Mouse (Mus musculus): ENCODE results near the gene Ptprm. TPM values are rescaled to one million over a fixed set of nuclear protein-coding genes. Genes with fewer than 3 reads are reported as not detected.

Gene Ptprm
- total RNA-seq, 2 experiments from 2014 or later = 1.3 to 1.4 TPM

DNA sequence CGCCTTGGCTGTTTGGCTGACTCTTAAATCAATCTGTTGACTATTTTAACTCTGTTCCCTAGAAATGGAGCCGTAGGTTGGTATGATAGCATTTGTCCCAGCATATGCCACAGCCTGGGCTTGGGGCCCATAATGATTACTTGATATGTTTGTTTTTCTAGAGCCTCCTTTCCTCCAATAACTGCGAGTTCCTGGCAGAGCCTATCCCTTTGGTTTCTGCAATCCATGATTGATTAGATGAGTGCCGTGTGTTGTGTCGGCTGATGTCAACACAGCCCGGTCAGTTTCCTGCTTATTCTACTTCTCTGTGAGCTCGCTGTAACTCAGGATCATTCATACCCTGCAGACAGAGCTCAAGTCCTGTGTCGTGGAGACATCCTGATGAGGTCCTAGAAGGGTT is 194.6 kb downstream of the Ptprm start:
- no peak for ATAC-seq (replicated peaks; ENCODE audit: low FRiP score, poor library complexity, severe bottlenecking)

DNA sequence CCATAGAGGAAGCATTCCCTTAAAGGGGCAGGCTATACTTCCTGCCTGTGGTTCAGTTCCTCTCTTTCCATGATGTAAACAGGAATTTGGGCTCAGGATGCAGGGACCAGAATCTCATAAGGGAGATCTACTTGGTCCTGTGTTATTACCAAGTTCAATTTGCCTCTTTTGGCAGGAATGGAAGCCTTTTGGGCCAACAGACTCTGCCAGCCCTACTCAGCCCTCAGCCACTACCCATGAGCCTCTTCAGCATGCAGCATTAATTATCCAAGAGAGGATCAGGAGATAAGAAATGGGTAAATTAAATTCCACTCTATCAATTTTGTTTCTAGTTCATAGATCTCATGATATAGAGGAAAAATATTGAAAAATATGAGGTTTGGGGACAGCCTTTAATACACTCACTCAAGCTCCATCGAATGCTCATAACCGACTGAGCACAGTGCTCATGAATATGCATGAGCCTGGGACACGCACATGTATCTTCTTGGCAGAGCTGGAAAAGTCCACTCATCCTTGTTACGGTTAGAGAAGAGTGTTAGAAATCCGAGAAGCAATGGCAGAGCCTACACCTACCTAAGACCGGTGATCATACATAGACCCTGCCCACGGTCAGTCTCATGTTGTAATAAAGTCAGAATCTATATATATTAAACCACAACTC is 197.0 kb downstream of the Ptprm start:
- ATAC-seq (replicated peaks; ENCODE audit: low FRiP score, poor library complexity, severe bottlenecking) = no peak

DNA sequence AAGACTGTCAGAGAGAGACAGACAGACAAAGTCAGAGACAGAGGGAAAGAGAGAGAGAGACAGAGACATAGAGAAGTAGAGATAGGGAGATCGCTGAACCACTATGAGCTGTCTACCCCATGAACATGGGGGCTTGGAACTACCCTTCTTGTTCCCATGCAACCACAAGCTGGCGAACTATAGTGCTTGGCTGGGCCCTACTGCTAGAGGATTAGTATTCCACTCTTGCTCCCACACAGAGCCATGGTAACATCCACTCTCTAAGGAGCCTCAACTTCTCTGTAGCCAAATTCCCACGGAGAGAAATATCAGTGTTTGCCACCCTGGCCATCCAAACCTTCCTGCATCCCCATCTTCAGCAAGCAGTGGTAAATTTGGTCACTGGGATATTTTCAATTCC is 202.0 kb downstream of the Ptprm start:
- ATAC-seq (replicated peaks; ENCODE audit: low FRiP score, poor library complexity, severe bottlenecking) = no peak

DNA sequence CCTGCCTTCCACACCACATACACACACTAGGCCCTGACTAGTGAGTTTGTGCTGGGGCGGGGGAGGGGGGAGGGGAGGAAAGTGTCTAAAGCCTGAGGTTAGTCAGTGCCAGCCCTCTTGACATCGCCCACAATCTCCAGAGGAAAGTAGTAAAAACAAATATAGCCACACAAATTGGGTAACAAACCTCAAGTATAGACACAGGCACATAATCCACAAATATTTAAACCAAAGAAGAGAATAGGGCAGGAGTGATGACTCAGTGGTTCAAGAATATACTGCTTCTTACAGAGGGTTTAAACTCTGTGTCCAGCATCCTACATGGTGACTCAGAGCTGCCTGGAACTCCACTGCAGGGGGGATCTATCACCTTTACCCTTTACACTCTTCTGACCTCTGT is 203.8 kb downstream of the Ptprm start:
- no peak for ATAC-seq (replicated peaks; ENCODE audit: low FRiP score, poor library complexity, severe bottlenecking)

DNA sequence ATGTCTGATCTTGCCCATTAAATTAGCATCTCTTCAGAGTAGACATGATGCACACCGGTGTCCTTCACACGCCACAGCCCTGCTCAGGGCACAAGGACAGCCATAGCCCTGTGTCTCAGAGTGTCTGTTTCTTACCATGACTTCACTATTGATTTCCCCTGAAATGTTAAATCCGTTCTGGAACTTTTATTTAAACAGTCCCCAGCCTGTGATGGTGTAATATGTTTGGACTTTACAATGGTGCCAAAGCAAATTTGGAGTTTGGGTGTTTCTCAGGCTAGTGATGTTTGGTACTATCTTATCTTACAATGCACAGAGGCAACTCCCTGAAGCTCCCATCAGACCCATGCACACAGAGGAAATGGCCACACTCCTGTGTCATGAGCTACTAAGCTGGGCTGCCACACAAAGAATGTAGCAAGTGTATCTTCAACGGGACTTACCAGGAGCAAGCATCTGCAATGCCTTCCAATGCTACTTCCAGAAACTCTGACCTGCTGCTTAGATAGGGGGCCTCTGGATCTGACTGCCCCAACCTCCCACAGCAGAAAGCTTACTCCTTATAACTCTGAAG is 212.0 kb downstream of the Ptprm start:
- no peak for ATAC-seq (replicated peaks; ENCODE audit: low FRiP score, poor library complexity, severe bottlenecking)

DNA sequence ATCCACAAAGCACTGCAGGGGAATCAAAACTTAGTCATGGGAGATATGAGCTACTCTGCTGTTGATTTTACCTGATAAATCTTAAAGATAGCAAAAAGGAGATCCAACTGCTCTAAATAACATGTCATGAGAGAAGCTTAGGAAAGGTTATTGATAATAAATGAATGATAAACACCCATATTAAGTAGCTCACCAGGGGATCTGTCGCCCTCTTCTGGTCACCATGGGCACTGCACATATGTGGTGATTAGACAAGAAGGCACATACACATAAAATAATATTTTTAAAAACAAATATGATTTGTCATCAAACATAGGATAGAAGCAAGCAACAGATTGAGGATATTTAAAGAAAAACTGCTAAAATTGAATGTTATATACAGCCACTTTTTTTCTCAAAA is 213.8 kb downstream of the Ptprm start:
- no peak for ATAC-seq (replicated peaks; ENCODE audit: low FRiP score, poor library complexity, severe bottlenecking)

DNA sequence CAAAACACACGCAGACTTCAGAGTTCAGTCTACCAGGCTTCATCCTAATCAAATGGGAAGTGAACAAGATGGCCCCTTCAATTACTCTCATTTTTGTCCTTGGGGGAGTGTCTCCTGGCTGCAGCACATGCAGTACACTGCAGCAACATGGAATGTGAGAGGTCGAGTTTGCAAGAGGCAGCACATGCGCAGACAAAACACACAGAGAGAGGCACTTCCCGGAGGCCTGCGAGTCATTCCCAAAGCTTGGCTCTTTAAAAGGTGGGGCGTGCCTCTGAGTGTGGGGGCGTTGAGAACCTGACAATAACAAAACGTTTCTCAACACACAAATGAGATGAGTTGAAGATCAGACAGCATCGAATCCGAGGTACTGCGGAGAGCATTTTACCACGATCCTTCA is 215.3 kb downstream of the Ptprm start:
- no peak for ATAC-seq (replicated peaks; ENCODE audit: low FRiP score, poor library complexity, severe bottlenecking)

DNA sequence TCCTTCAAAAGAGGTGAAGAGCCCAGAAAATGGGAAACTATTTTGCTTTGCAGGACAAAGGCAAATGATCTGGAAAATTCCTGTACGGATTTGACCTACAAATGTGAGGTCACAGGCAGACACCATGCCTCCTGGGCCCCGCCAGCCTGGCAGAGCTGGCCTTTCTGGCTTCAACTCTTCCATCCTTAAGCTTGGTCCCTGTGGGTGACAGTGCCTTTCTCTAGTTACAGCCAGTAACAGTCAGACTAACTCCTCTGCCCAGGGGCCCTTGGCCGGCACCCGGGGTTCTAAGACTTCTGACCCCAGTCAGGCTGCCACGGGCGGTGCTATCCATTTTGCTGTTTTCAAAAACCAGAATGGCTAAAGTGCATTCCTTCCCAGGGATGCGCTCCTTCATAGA is 217.4 kb downstream of the Ptprm start:
- ATAC-seq (replicated peaks; ENCODE audit: low FRiP score, poor library complexity, severe bottlenecking) = no peak

DNA sequence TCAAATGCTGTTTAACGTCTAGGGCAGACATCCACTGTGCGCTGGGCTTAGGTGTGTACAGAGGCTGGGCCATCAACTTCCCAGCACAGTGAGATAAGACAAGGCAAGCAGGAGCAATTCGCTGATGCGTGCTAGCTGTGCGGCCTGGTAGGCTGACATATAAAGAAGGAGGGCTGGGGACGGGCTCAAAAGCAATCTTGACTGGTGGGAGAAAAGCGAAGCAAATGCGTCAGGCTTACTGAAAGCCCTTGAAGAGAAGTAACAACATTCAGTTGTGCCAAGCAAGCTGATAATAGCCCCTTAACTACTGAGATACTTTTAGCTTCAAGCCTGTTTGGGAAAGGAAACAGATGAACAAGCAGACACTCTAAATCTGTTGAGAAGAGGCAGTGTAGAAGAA is 217.8 kb downstream of the Ptprm start:
- no peak for ATAC-seq (replicated peaks; ENCODE audit: low FRiP score, poor library complexity, severe bottlenecking)

DNA sequence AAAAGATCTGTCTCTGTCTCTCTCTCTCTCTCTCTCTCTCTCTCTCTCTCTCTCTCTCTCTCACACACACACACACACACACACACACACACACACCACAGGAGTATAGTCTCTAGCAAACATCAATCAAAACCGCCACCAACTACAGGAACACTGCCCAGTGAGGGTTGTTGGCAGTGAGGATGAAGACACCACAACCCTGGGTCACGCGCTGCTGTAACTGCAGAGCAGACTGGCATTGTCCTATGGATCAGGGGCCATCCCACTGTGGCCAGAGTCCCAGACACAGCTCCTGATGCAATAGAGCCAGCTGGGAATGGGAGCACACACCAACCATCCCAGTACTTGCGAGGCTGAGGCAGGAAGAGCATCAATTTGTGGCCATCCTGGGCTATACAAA is 220.0 kb downstream of the Ptprm start:
- no peak for ATAC-seq (replicated peaks; ENCODE audit: low FRiP score, poor library complexity, severe bottlenecking)

DNA sequence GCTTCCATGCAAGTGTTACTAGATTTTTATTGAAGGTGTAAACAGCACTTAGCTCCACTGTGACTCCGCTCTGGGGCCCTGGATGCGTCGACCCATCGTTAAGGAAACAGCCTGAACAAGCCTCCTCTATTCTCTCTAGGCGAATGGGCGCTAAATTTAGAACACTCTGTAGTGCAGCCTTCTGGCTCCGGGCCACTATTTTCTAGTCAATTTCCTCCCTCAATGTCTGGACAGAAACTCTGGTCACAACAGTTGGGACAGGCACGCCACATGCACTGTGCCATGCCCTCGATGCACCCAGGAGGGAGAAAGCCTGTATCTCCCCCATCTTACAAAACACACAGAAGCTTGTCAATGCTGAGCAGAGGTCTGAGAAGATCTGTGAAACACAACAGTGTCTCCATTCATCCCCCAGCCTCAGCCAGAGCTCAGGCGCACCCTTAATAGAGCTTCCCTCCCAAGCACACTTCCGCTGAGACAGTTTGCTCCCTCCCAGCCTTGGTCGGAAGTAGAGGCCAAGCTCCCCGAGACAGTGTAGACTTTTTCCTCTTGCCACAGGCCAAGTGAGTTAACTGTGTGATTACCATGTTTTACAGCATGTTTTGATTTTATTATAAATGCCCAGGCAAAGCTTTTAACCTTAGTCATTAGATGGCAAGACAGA is 220.7 kb downstream of the Ptprm start:
- ATAC-seq (replicated peaks; ENCODE audit: low FRiP score, poor library complexity, severe bottlenecking) = no peak

DNA sequence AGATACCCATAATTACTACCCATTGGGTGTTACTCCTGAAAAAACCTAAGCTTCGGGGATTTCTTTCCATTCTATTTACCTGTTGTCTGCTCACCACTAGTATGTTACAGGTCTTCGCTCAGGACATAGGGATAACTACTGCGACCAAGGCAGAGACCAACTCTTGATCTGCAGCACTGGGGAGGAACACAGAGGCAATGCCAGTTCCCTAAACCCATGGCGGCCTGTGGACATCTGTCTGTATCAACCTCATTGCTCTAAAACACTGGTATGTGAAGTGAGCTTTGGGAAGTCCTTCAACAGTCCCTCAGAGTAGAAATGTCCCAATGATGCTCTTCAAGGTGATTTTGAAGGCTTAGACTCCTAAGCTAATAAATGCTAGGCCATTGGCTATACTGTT is 221.2 kb downstream of the Ptprm start:
- ATAC-seq (replicated peaks; ENCODE audit: low FRiP score, poor library complexity, severe bottlenecking) = no peak

DNA sequence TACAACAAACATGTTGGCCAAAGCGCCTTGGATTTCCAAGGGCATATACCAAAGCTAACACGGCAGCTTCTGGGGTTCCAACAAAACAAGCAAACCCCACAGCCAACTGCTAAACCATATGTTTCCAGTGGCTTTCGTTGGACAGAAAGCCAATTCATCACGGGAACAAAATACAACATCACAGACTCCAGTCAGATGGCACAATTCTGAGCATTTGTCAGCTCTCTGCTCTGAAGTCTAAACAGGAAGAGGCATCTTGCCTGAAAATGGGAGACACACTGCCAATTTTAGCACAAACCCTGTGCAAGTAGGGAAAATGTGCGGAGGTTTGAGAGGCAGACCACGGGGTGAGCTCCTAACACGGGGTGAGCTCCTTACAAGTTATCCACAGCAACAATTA is 226.7 kb downstream of the Ptprm start:
- ATAC-seq (replicated peaks; ENCODE audit: low FRiP score, poor library complexity, severe bottlenecking) = no peak

DNA sequence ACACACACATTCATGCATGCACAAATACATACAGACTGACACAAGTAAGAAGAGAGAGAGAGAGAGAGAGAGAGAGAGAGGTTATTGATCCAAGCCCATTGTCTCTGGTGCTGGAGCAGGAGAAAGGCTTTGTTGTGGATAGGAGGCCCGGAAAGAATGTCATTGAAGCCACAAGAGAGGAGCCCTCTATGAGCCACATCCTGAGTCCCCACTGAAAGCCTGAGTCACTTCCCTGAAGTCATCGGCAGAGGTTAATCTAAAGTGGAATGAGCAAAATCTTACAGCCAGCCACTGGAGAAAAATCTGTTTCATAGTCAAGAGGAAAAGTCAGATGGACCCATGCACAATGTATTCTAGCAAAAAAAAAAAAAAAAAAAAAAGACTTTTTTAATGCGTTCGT is 228.7 kb downstream of the Ptprm start:
- ATAC-seq (replicated peaks; ENCODE audit: low FRiP score, poor library complexity, severe bottlenecking) = no peak

DNA sequence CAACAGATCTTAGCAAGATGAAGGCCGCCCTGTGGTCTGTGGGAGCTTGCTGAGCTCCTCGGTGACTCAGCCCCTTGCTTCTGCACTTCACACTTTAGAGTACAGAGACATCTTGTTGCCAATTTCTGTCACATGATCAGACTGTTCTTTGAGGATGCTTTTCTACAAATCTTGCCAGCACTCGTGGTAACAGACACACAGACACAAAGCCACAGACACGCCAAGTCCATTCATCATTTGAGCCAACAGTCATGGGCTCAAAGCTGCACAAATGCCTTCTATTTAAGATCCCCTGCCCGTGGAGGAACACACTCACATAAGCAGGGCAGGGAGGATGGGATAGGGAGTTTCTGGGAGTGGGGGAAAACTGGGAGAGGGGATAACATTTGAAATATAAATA is 230.0 kb downstream of the Ptprm start:
- ATAC-seq (replicated peaks; ENCODE audit: low FRiP score, poor library complexity, severe bottlenecking) = no peak

DNA sequence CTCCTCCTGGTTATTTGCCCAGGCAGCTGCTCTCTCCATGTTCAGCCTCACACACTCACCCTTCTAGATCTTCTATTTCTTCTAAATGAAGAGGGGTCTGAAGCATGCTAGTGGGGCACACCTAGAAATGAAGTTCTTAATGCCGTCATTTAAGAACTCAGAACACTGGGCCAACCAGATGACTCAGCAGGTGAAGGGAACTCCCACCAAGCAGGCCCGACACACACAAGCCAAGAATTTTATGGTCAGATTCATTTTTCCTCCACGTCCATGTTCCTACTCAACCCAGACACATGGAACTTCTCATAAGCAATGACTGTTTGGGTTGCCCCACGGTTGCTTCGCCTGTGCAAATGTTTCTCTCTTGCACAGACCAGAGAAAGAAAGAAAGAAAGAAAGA is 230.5 kb downstream of the Ptprm start:
- ATAC-seq (replicated peaks; ENCODE audit: low FRiP score, poor library complexity, severe bottlenecking) = no peak

DNA sequence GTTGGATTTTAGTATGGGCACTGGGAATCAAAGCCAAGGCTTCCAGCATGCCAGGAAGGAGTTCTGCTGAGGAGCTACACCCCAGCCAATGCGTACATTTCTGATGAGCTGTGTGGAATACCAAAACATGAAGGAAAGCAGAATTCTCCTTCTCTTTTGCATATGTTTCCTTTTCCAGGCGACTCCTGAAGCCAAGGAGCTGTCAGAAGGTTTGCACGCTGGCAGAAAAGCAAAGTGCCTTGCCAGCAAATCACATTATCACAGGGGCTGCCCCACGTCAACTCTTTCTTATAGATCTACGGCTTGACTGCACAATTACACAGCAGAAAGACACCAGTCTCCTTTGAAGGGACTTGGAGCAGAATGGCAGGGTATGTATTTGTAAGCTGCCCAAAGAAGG is 233.4 kb downstream of the Ptprm start:
- no peak for ATAC-seq (replicated peaks; ENCODE audit: low FRiP score, poor library complexity, severe bottlenecking)

DNA sequence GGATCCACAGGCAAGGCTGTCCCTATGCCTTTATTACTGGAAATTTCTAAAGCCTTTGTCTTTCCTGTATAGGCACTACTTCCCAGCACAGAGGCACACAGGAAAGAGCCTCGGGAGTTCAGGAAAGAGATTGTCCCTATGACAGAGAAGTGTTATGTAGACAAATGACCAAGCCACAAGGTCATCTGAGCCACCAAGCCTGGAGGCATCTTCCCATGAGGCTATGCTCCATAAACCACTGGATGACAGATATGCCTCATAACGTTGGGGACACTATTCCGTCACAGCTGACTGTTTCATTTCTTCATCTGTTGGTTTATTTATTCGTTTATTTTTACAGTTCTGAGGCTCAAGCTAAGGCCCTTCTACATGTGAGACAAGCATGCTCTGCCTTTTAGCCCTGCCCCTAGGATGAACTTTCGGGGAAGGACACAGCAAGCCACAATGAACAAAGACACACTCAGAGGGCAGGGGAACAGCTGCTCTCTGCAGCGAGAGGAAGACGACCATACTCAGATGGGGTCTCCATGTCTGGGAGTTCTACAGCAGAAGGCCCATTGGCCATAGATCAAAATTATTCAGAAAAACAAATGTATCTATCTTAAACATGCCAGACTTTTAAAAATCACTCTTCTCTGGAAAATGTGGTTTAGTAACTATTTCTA is 235.4 kb downstream of the Ptprm start:
- ATAC-seq (replicated peaks; ENCODE audit: low FRiP score, poor library complexity, severe bottlenecking) = no peak

DNA sequence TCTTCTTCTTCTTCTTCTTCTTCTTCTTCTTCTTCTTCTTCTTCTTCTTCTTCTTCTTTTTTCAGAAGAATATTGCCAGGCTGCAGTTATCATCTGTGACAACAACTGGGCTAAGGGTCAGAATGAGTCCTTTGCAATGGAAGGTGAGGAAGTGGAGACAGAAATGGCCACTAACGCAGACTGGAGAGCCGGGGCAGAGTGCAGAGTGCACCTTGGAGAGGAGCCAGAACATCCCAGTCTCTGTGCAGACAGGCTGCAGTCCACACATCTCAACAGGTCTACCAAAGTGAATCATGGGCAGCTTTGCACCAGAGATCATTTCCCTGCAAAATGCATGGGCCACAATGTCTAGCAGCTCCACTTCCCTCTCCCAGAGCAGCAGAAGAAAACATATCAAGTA is 239.4 kb downstream of the Ptprm start:
- ATAC-seq (replicated peaks; ENCODE audit: low FRiP score, poor library complexity, severe bottlenecking) = no peak

DNA sequence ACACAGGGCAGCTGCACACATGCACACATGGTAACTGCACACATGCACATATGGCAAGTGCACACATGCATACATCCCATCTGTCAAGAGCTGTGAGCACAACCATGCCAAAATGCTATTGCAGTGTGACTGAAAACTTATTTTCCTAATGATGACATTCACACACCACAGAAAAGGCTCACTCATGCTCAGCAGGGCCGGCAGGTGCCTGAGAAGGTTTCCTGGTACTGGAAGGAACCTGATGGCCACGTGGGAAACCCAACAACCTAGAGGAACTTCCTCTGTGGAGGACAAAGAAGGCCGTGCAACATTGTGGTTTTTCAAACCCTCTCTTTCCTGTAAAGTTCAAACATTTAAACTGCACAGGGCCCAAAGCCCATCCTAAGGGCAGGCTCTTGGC is 241.6 kb downstream of the Ptprm start:
- no peak for ATAC-seq (replicated peaks; ENCODE audit: low FRiP score, poor library complexity, severe bottlenecking)

DNA sequence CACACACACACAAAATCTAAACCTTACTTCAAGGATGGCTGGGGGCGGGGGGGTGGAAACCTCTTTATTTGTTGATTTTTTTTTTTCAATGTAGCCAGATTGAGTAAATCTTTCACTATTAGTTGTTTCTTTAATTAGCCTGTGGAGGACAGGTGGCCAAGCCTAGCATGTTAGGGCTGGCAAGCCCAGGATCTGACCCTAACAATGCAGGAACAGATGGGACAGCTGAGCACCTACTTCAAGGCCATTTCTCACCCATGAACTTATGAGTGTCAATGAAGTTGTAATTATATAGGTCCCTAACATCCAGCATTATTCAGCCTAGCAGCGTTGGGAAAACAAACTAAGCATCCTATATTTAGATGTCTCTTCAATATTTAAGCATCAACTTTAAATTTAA is 248.1 kb downstream of the Ptprm start:
- no peak for ATAC-seq (replicated peaks; ENCODE audit: low FRiP score, poor library complexity, severe bottlenecking)

Data from erythroid progenitor cell, adult 5-6 weeks (primary cell).